12 mouse cellular contexts compared by ENCODE assay signal in the genomic region with DNA sequence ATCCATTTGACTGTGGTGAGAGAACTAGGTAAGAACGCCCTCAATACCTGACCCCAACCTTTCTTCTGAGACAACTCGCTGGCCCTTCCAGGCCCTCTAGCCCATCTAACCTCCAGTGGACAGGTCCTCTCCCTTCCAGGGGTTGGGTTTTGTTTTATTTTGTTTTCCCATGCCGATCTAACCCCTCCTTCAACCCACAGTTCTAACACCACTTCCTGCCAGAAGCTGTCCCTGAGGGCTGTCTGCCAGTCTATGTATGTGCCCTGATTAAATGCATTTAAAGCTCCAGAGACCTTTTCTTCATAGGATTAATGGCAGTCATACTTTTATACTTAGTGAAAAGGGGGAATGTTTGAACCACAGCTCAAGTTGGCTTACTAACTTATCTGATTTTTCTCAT. TPM values are rescaled to one million over a fixed set of nuclear protein-coding genes. Genes with fewer than 3 reads are reported as not detected.
A peak's percentile ranks its signal among the peaks of the same experiment; 100 is the strongest.
DNase-seq lines count a peak whose midpoint lies in the region; ATAC-seq and TF ChIP-seq lines count a peak whose summit lies in the region.
"Had no signal": no experiment of that assay in that cellular context is flagged by ENCODE, and none has a peak within 500 bp of the region (broad histone marks: within the 10 kb centered on the region; RNA-seq: fewer than 3 reads in every experiment).

No protein-coding gene starts in this region.

- H3K27me3 ChIP-seq in heart, embryonic 13.5 days (replicated peaks) = no peaks in the 10 kb centered on the region
- no peaks in the 10 kb centered on the region for H3K27me3 ChIP-seq in spleen, adult 2 months (ENCODE audit: control insufficient read depth, insufficient read depth, low read length)
- H3K27me3 ChIP-seq in heart, embryonic 16.5 days (ENCODE audit: control insufficient read depth, insufficient read depth, low read length) = no peaks in the 10 kb centered on the region
- H3K27me3 ChIP-seq in splenic B cell, adult 2 months (ENCODE audit: control insufficient read depth, insufficient read depth, low read length, poor library complexity, severe bottlenecking) = no peaks in the 10 kb centered on the region
- H3K27me3 ChIP-seq in hindbrain, embryonic 13.5 days = no peaks in the 10 kb centered on the region
- H3K27me3 ChIP-seq: forebrain, embryonic 12.5 days; limb, embryonic 13.5 days had no signal

- no peak for ATAC-seq in heart, embryonic 13.5 days (ENCODE audit: extremely low read depth, insufficient number of reproducible peaks, low FRiP score, low TSS enrichment)
- no peak; the same call in 1 of the 2 replicates for ATAC-seq in heart, embryonic 16.5 days (replicated peaks; ENCODE audit: extremely low read depth, insufficient read depth, low FRiP score)
- ATAC-seq in hindbrain, embryonic 13.5 days (ENCODE audit: low FRiP score) = no peak

- peaks cover 22% of the 10 kb centered on the region for H3K4me1 ChIP-seq in heart, embryonic 13.5 days
- H3K4me1 ChIP-seq in spleen, adult 2 months (ENCODE audit: control insufficient read depth, insufficient read depth, insufficient read length) = peaks cover 18% of the 10 kb centered on the region
- H3K4me1 ChIP-seq in heart, embryonic 16.5 days (ENCODE audit: control insufficient read depth, insufficient read depth, low read length) = peaks cover 8% of the 10 kb centered on the region
- no peaks in the 10 kb centered on the region for H3K4me1 ChIP-seq in hindbrain, embryonic 13.5 days (replicated peaks)

- no peaks in the 10 kb centered on the region for H3K36me3 ChIP-seq in heart, embryonic 13.5 days
- no peaks in the 10 kb centered on the region for H3K36me3 ChIP-seq in spleen, adult 2 months (ENCODE audit: control insufficient read depth, insufficient read depth, low read length)
- H3K36me3 ChIP-seq in heart, embryonic 16.5 days (ENCODE audit: control insufficient read depth, insufficient read depth) = no peaks in the 10 kb centered on the region
- no peaks in the 10 kb centered on the region for H3K36me3 ChIP-seq in splenic B cell, adult 2 months (ENCODE audit: control insufficient read depth, insufficient read depth, low read length, poor library complexity, severe bottlenecking)
- H3K36me3 ChIP-seq in hindbrain, embryonic 13.5 days = no peaks in the 10 kb centered on the region
- H3K36me3 ChIP-seq: forebrain, embryonic 12.5 days; limb, embryonic 13.5 days had no signal

- H3K4me3 ChIP-seq in heart, embryonic 13.5 days = no peak overlapping the region
- no peak overlapping the region for H3K4me3 ChIP-seq in spleen, adult 2 months (ENCODE audit: extremely low read depth, insufficient read depth, insufficient read length)
- no peak overlapping the region for H3K4me3 ChIP-seq in heart, embryonic 16.5 days (ENCODE audit: low read length)
- H3K4me3 ChIP-seq in hindbrain, embryonic 13.5 days = no peak overlapping the region
- H3K4me3 ChIP-seq: forebrain, embryonic 12.5 days; limb, embryonic 13.5 days had no signal

- no peak for TF ChIP-seq CTCF in spleen, adult 2 months (IDR thresholded peaks at IDR 0.05; ENCODE audit: extremely low read depth, insufficient read depth, insufficient read length, insufficient replicate concordance)

- H3K4me2 ChIP-seq in heart, embryonic 13.5 days = no peak overlapping the region
- no peak overlapping the region for H3K4me2 ChIP-seq in heart, embryonic 16.5 days (ENCODE audit: low read depth, low read length)
- no peak overlapping the region for H3K4me2 ChIP-seq in hindbrain, embryonic 13.5 days
- H3K4me2 ChIP-seq: forebrain, embryonic 12.5 days; limb, embryonic 13.5 days had no signal

- TF ChIP-seq POLR2A in spleen, adult 2 months (IDR thresholded peaks at IDR 0.05; ENCODE audit: low read depth, low read length) = no peak

- peak overlapping the region; percentile 76 for H3K27ac ChIP-seq in heart, embryonic 13.5 days (replicated peaks)
- H3K27ac ChIP-seq in spleen, adult 2 months (ENCODE audit: insufficient read depth, low read length) = peak overlapping the region; percentile 66
- peak overlapping the region; percentile 83 for H3K27ac ChIP-seq in heart, embryonic 16.5 days (ENCODE audit: low read length)
- no peak overlapping the region for H3K27ac ChIP-seq in hindbrain, embryonic 13.5 days
- H3K27ac ChIP-seq: forebrain, embryonic 12.5 days had no signal

- intact Hi-C loops in heart, postnatal 14 days (cut with DNase I) = no loop called here

- H3K9me3 ChIP-seq in heart, embryonic 13.5 days = no peaks in the 10 kb centered on the region
- no peaks in the 10 kb centered on the region for H3K9me3 ChIP-seq in heart, embryonic 16.5 days (replicated peaks; ENCODE audit: control insufficient read depth, low read length)
- H3K9me3 ChIP-seq in hindbrain, embryonic 13.5 days = no peaks in the 10 kb centered on the region
- H3K9me3 ChIP-seq: forebrain, embryonic 12.5 days; limb, embryonic 13.5 days had no signal

- H3K9ac ChIP-seq in heart, embryonic 13.5 days = no peak overlapping the region
- H3K9ac ChIP-seq in heart, embryonic 16.5 days (ENCODE audit: low read length) = no peak overlapping the region
- no peak overlapping the region for H3K9ac ChIP-seq in hindbrain, embryonic 13.5 days
- H3K9ac ChIP-seq: forebrain, embryonic 12.5 days had no signal

- DNase-seq in heart, postnatal 14 days = no peak
- peak in 1 of 2 experiments; percentile 10 for DNase-seq in spleen, adult 2 months (ENCODE audit: low read depth in 1 of 2, low spot score in 2 of 2)
- DNase-seq in spleen, adult 18-20 months = no peak
- DNase-seq in splenic B cell, adult 2 months (ENCODE audit: low read depth, low spot score) = peak; percentile 31
- DNase-seq in layer of hippocampus, postnatal 10 days (ENCODE audit: low spot score in 2 of 2) = no peak
- DNase-seq: embryo, embryonic 11 days; midbrain, embryonic 14.5 days had no signal

- 49% methylated on average over 3 of the region's 3 CpGs for WGBS in heart, embryonic 13.5 days
- 26% methylated on average over 3 of the region's 3 CpGs for WGBS in spleen, adult 2 months
- 59% methylated on average over 3 of the region's 3 CpGs for WGBS in heart, embryonic 16.5 days
- 83% methylated on average over 3 of the region's 3 CpGs for WGBS in hindbrain, embryonic 13.5 days

RNA-seq across cellular contexts. Expression of a gene that starts 14.4 kb away (rescaled TPM):
- polyA plus RNA-seq in heart, embryonic 13.5 days (2015; fragmentation: Nextera tagmentation; extraction: Ambion mirVana) = 34.5 and 38.3 TPM in 2 replicates
- 10 to 100 TPM; 64.1 to 67.2 TPM for total RNA-seq in heart, postnatal 14 days (2021)
- 37.4 and 48.6 TPM in 2 replicates for polyA plus RNA-seq in spleen, adult 2 months (2012; rRNA removed)
- polyA plus RNA-seq in heart, embryonic 16.5 days (2015; fragmentation: Nextera tagmentation; extraction: Ambion mirVana) = 29.3 and 34.2 TPM in 2 replicates
- 10.4 and 13.0 TPM in 2 replicates for polyA plus RNA-seq in hindbrain, embryonic 13.5 days (2015; fragmentation: Nextera tagmentation; extraction: Ambion mirVana)
- total RNA-seq in layer of hippocampus, postnatal 10 days (2021) = 10 to 100 TPM; 12.3 to 12.8 TPM
